Mouse (Mus musculus): Measurements from ENCODE around the gene Rai1. TPM values are rescaled to one million over a fixed set of nuclear protein-coding genes. Genes with fewer than 3 reads are reported as not detected.

Gene Rai1
- polyA plus RNA-seq, 1 experiment: 62.9 TPM

GRCm38 (mm10) chr11:60093227-60093626 lies 11.6 kb upstream of the Rai1 start:
- Histone ChIP-seq H3K36me3 (replicated peaks; ENCODE audit: low read length) (no peaks in the 10 kb centered on the region), H3K27me3 (replicated peaks) (no peaks in the 10 kb centered on the region), H3K9me3 (no peaks in the 10 kb centered on the region), H3K4me3 (replicated peaks) (no peak overlapping the region), H3K4me1 (peaks cover 79% of the 10 kb centered on the region)
- TF ChIP-seq FLI1 (IDR thresholded peaks at IDR 0.05; ENCODE audit: low read length) (no peak), GATA1 (IDR thresholded peaks at IDR 0.05; ENCODE audit: borderline replicate concordance, low read length) (no peak)

GRCm38 (mm10) chr11:60093984-60094587 lies 10.7 kb upstream of the Rai1 start:
- peaks cover 73% of the 10 kb centered on the region for H3K4me1 ChIP-seq
- H3K9me3 ChIP-seq: no peaks in the 10 kb centered on the region
- no peak overlapping the region for H3K4me3 ChIP-seq (replicated peaks)
- TF ChIP-seq GATA1 (IDR thresholded peaks at IDR 0.05; ENCODE audit: borderline replicate concordance, low read length) (no peak), FLI1 (IDR thresholded peaks at IDR 0.05; ENCODE audit: low read length) (no peak)
- no peaks in the 10 kb centered on the region for H3K27me3 ChIP-seq (replicated peaks)
- H3K36me3 ChIP-seq (replicated peaks; ENCODE audit: low read length): no peaks in the 10 kb centered on the region

GRCm38 (mm10) chr11:60094909-60095810 lies 9.7 kb upstream of the Rai1 start:
- no peak for TF ChIP-seq FLI1 (IDR thresholded peaks at IDR 0.05; ENCODE audit: low read length)
- no peak for TF ChIP-seq GATA1 (IDR thresholded peaks at IDR 0.05; ENCODE audit: borderline replicate concordance, low read length)
- no peaks in the 10 kb centered on the region for H3K9me3 ChIP-seq
- peaks cover 73% of the 10 kb centered on the region for H3K4me1 ChIP-seq
- H3K27me3 ChIP-seq (replicated peaks): no peaks in the 10 kb centered on the region
- no peaks in the 10 kb centered on the region for H3K36me3 ChIP-seq (replicated peaks; ENCODE audit: low read length)
- H3K4me3 ChIP-seq (replicated peaks): peak overlapping the region; percentile 72

DNA sequence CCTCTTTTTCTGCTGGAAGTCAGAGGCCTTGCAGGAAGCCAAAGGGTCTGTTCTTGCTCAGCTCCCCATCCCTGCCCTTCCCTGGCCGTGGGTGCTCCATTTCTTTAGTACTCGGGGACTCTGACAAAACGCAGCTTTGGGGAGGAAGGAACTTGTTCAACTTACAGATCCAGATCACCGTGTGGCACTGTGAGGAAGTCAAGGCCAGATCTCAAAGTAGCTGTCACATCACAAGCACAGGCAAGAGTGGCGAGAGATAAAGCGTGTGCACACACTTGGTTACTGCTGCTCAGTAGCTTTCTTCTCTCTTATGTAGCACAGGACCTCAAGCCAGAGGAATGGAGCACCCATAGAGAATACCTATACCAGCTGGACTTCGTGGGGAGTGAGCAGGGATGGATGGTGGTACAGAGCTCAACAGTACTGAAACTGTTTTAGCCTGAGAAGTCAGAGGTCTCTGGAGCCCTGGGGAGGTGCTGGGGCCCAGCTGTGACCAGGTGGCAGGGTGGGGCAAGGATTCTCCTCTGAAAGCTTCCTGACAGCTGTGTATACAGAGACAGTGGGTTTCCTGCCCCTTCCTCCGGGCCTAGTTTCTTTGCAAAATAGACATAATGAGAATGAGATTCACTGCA lies 5.1 kb upstream of the Rai1 start:
- peaks cover 70% of the 10 kb centered on the region for H3K4me1 ChIP-seq
- peak overlapping the region; percentile 34 for H3K4me3 ChIP-seq (replicated peaks)
- TF ChIP-seq GATA1 (IDR thresholded peaks at IDR 0.05; ENCODE audit: borderline replicate concordance, low read length): no peak
- no peak for TF ChIP-seq FLI1 (IDR thresholded peaks at IDR 0.05; ENCODE audit: low read length)

DNA sequence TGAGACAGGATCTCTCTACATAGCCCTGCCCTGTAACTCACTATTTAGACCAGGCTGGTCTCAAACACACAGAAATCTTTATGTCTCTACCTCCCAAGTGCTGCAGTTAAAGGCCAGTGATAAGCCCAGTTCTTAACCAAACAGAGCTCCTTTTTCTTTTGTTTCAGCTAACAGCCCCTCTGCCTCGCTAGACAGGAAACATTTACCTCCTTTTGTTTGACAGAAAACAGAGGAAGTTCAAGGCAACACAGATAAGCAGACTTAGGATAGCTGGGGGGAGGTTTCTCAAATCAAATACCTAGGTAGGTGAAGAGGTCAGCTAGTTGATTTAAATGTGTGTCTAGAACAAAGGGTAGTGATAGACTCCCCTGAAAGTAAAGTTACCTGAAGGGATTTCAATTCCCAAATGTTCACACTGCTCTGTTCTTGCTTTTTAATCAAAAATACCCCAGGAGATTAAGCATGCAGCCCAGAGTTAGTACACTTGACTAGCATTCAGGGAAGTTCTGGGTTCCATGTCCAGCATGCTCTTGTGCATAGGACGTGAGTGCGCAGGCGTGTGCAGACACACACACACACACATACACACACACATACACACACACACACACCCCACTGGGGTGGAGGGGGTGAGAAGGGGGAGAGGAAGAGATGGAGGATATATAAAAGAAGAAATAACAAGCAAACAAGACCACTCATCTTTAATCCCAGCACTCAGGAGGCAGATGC lies 3.8 kb upstream of the Rai1 start:
- Histone ChIP-seq H3K4me1 (peaks cover 58% of the 10 kb centered on the region), H3K9me3 (no peaks in the 10 kb centered on the region), H3K27me3 (replicated peaks) (no peaks in the 10 kb centered on the region), H3K36me3 (replicated peaks; ENCODE audit: low read length) (no peaks in the 10 kb centered on the region), H3K4me3 (replicated peaks) (no peak overlapping the region)
- TF ChIP-seq FLI1 (IDR thresholded peaks at IDR 0.05; ENCODE audit: low read length): no peak
- TF ChIP-seq GATA1 (IDR thresholded peaks at IDR 0.05; ENCODE audit: borderline replicate concordance, low read length): no peak

More for the DNA sequence above, 5.1 kb upstream of the Rai1 start:
- no peaks in the 10 kb centered on the region for H3K27me3 ChIP-seq (replicated peaks)
- no peaks in the 10 kb centered on the region for H3K9me3 ChIP-seq
- H3K36me3 ChIP-seq (replicated peaks; ENCODE audit: low read length): no peaks in the 10 kb centered on the region

DNA sequence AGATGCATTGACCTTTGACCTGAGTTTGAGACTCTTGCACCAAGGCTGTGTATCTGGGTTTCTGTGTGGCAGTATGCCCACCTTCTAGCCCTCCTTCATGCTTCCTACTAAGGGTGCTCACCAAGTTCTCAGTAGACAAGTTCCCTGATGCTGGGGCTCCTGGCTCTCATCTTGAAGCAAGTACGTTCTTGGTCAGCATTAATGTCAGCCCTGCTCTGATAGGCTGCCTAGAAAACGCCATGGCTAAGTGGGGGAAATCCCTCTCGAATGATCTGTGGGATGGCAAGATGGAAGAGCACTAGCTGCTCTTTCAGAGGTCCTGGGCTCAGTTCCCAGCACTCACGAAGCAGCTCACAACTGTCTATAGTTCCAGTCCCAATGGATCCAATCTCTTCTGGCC lies 2.8 kb upstream of the Rai1 start:
- Histone ChIP-seq H3K9me3 (no peaks in the 10 kb centered on the region), H3K4me1 (peaks cover 61% of the 10 kb centered on the region), H3K36me3 (replicated peaks; ENCODE audit: low read length) (no peaks in the 10 kb centered on the region), H3K27me3 (replicated peaks) (no peaks in the 10 kb centered on the region), H3K4me3 (replicated peaks) (no peak overlapping the region)
- TF ChIP-seq GATA1 (IDR thresholded peaks at IDR 0.05; ENCODE audit: borderline replicate concordance, low read length) (no peak), FLI1 (IDR thresholded peaks at IDR 0.05; ENCODE audit: low read length) (no peak)

DNA sequence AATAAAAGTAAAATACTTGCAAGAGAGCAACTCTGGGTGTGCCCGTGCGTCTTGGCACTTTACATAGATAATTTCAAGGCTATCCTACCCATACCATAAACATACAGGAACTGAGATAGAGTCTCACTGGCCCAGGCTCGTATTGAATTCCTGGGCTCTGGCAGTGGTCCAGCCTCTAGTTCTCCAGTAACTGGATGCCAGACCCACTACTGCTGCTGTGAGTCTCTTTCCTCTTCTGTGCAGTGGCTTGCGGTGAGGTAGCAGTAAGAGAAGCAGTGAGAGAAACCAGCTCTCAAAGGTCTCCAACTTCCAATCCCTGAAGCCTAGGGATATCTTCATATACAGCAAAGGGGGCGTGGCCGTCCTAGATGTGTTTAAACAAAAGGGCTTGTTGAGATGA lies 2.1 kb upstream of the Rai1 start:
- Histone ChIP-seq H3K9me3 (no peaks in the 10 kb centered on the region), H3K4me3 (replicated peaks) (peak overlapping the region; percentile 23), H3K36me3 (replicated peaks; ENCODE audit: low read length) (no peaks in the 10 kb centered on the region), H3K4me1 (peaks cover 68% of the 10 kb centered on the region), H3K27me3 (replicated peaks) (no peaks in the 10 kb centered on the region)
- TF ChIP-seq GATA1 (IDR thresholded peaks at IDR 0.05; ENCODE audit: borderline replicate concordance, low read length) (no peak), FLI1 (IDR thresholded peaks at IDR 0.05; ENCODE audit: low read length) (no peak)

DNA sequence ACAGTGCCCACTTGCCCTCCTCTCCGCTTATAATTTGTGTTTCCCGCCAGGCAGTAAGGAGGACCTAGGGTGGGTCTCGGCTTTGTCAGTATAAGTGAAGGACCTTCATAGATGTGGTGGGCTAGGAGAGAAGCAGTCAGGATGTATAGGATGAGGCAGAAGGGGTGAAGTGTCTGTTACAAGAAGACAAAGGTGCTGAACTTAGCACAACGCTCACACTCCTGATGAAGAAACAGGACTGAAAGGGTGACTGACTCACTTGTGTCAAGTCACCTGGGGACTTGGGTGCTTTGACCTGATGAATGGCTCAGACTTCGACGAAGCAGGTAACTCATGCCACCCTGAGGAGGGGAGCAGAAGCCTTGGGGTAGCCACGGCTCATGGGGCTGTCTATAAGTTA lies 1.2 kb upstream of the Rai1 start:
- H3K9me3 ChIP-seq: no peaks in the 10 kb centered on the region
- no peaks in the 10 kb centered on the region for H3K27me3 ChIP-seq (replicated peaks)
- H3K36me3 ChIP-seq (replicated peaks; ENCODE audit: low read length): no peaks in the 10 kb centered on the region
- no peak overlapping the region for H3K4me3 ChIP-seq (replicated peaks)
- TF ChIP-seq FLI1 (IDR thresholded peaks at IDR 0.05; ENCODE audit: low read length): no peak
- H3K4me1 ChIP-seq: peaks cover 77% of the 10 kb centered on the region

Measured in megakaryocyte, embryonic 14.5 days (primary cell).